Mouse (Mus musculus): ENCODE measurements at regions not wholly inside any gene's neighbourhood (a gene's known extent, or its start where the extent isn't known, plus 50 kb on each side); places are given as distances from the start of the nearest gene placed in this dataset.

- CTCF ChIA-PET = no interaction called here
- H3K27me3 ChIP-seq = peaks cover 13% of the 10 kb centered on the region
- no peak for TF ChIP-seq CTCF (IDR thresholded peaks at IDR 0.05)
- ATAC-seq = no peak
- no peak for DNase-seq (ENCODE audit: low read depth, low spot score)
- in situ Hi-C loops (cut with MboI; ENCODE audit: low pct_unique_long_range_greater_than_20kb) = no loop called here
- POLR2A ChIA-PET = no interaction called here
These were observed 79.2 kb upstream of the Tbc1d5 start for GRCm38 (mm10) chr17:51258316-51258715.

GRCm38 (mm10) chr17:51248543-51248942, 69.4 kb upstream of the Tbc1d5 start:
- ChIA-PET CTCF (no interaction called here), POLR2A (no interaction called here)
- in situ Hi-C loops (cut with MboI; ENCODE audit: low pct_unique_long_range_greater_than_20kb) = no loop called here
- no peak for TF ChIP-seq CTCF (IDR thresholded peaks at IDR 0.05)
- H3K27me3 ChIP-seq = no peaks in the 10 kb centered on the region
- ATAC-seq = no peak
- DNase-seq (ENCODE audit: low read depth, low spot score) = no peak

GRCm38 (mm10) chr17:51246038-51246437, 66.9 kb upstream of the Tbc1d5 start:
- no peak for TF ChIP-seq CTCF (IDR thresholded peaks at IDR 0.05)
- ChIA-PET CTCF (no interaction called here), POLR2A (no interaction called here)
- no peaks in the 10 kb centered on the region for H3K27me3 ChIP-seq
- in situ Hi-C loops (cut with MboI; ENCODE audit: low pct_unique_long_range_greater_than_20kb) = no loop called here
- ATAC-seq (no peak), DNase-seq (ENCODE audit: low read depth, low spot score) (no peak)

- in situ Hi-C loops (cut with MboI; ENCODE audit: low pct_unique_long_range_greater_than_20kb) = no loop called here
- DNase-seq (ENCODE audit: low read depth, low spot score) = no peak
- TF ChIP-seq CTCF (IDR thresholded peaks at IDR 0.05) = no peak
- CTCF ChIA-PET = no interaction called here
- POLR2A ChIA-PET = no interaction called here
- H3K27me3 ChIP-seq = peaks cover 25% of the 10 kb centered on the region
- no peak for ATAC-seq
These were observed 61.3 kb upstream of the Tbc1d5 start for GRCm38 (mm10) chr17:51240360-51240993.

- in situ Hi-C loops (cut with MboI; ENCODE audit: low pct_unique_long_range_greater_than_20kb) = no loop called here
- ATAC-seq = no peak
- no peak for TF ChIP-seq CTCF (IDR thresholded peaks at IDR 0.05)
- POLR2A ChIA-PET = no interaction called here
- CTCF ChIA-PET = no interaction called here
- DNase-seq (ENCODE audit: low read depth, low spot score) = no peak
- peaks cover 29% of the 10 kb centered on the region for H3K27me3 ChIP-seq
These were observed 60.3 kb upstream of the Tbc1d5 start for GRCm38 (mm10) chr17:51239465-51239864.
